Mouse (Mus musculus): ENCODE measurements around the gene Slc22a12. TPM values are rescaled to one million over a fixed set of nuclear protein-coding genes. Genes with fewer than 3 reads are reported as not detected.

Gene Slc22a12
- polyA plus RNA-seq, 1 experiment from 2014 or later, result not detected

GRCm38 (mm10) chr19:6553819-6554582 lies 11.2 kb upstream of the Slc22a12 start:
- peak overlapping the region; percentile 46; the same call in 1 of the 2 replicates for H3K27ac ChIP-seq (ENCODE audit: low read depth, low read length)
- H3K4me3 ChIP-seq (ENCODE audit: low read depth, low read length), result no peak overlapping the region
- H3K4me1 ChIP-seq (ENCODE audit: control insufficient read depth, insufficient read depth, low read length), result no peaks in the 10 kb centered on the region
- H3K9me3 ChIP-seq (replicated peaks; ENCODE audit: control insufficient read depth, low read length), result no peaks in the 10 kb centered on the region
- H3K36me3 ChIP-seq (ENCODE audit: control insufficient read depth, insufficient read depth, low read length), result no peaks in the 10 kb centered on the region
- H3K4me2 ChIP-seq, result no peak overlapping the region
- peak; percentile 49; the same call in 1 of the 2 replicates for ATAC-seq (replicated peaks; ENCODE audit: insufficient number of reproducible peaks, low FRiP score, low TSS enrichment)
- 30% methylated on average over 8 of the region's 8 CpGs for WGBS (ENCODE audit: insufficient replicate concordance)
- no peak overlapping the region for H3K9ac ChIP-seq (ENCODE audit: low read depth, low read length)
- no peaks in the 10 kb centered on the region for H3K27me3 ChIP-seq (ENCODE audit: control insufficient read depth, insufficient read depth, low read length)

- WGBS (ENCODE audit: insufficient replicate concordance), result 55% methylated on average over 5 of the region's 5 CpGs
- Histone ChIP-seq H3K27ac (ENCODE audit: low read depth, low read length) (peak overlapping the region; percentile 29; the same call in 1 of the 2 replicates), H3K36me3 (ENCODE audit: control insufficient read depth, insufficient read depth, low read length) (no peaks in the 10 kb centered on the region)
These were observed 10.3 kb upstream of the Slc22a12 start for GRCm38 (mm10) chr19:6553174-6553573.

DNA sequence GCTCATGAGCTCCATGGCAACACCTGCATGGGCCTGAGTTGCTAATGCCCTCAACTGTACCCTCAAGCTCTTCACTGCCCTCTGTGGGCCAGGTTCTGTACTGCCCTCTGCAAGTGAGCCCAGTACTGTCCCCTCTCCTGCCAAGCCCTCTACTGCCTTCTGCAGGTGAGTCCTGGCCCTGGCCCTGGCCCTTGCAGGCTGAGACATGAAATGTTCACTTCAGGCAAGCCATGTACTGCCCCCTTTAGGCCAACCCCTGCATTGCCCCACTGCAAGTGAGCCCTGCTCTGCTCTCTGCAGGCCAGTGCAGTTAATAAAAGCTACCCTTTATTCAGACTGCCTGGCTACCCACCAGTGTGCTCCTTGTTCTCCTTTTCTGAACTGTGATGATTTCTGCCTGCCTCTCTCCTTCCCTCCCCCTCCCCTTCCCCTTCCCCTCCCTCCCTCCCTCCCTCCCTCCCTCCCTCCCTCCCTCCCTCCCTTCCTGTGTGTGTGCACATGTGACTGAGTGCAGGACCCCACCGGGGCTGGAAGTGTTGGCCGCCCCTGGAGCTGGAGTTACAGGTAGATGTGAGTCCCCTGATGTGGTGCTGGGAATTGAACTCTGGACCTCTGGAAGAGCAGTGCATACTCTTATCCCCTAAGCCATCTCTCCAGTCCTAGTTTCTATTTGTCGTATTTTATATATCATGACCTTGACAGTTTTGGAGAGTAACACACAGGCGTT lies 9.6 kb upstream of the Slc22a12 start:
- Histone ChIP-seq H3K27ac (ENCODE audit: low read depth, low read length) (no peak overlapping the region), H3K36me3 (ENCODE audit: control insufficient read depth, insufficient read depth, low read length) (no peaks in the 10 kb centered on the region), H3K9ac (ENCODE audit: low read depth, low read length) (no peak overlapping the region), H3K4me1 (ENCODE audit: control insufficient read depth, insufficient read depth, low read length) (no peaks in the 10 kb centered on the region), H3K27me3 (ENCODE audit: control insufficient read depth, insufficient read depth, low read length) (no peaks in the 10 kb centered on the region), H3K4me2 (no peak overlapping the region), H3K9me3 (replicated peaks; ENCODE audit: control insufficient read depth, low read length) (no peaks in the 10 kb centered on the region), H3K4me3 (ENCODE audit: low read depth, low read length) (no peak overlapping the region)
- no peak for ATAC-seq (replicated peaks; ENCODE audit: insufficient number of reproducible peaks, low FRiP score, low TSS enrichment)
- 62% methylated on average over 2 of the region's 4 CpGs for WGBS (ENCODE audit: insufficient replicate concordance)

More at GRCm38 (mm10) chr19:6553174-6553573, 10.3 kb upstream of the Slc22a12 start:
- H3K9ac ChIP-seq (ENCODE audit: low read depth, low read length), result no peak overlapping the region
- H3K4me3 ChIP-seq (ENCODE audit: low read depth, low read length), result no peak overlapping the region
- no peaks in the 10 kb centered on the region for H3K4me1 ChIP-seq (ENCODE audit: control insufficient read depth, insufficient read depth, low read length)
- no peak for ATAC-seq (replicated peaks; ENCODE audit: insufficient number of reproducible peaks, low FRiP score, low TSS enrichment)
- H3K4me2 ChIP-seq, result no peak overlapping the region
- H3K27me3 ChIP-seq (ENCODE audit: control insufficient read depth, insufficient read depth, low read length), result no peaks in the 10 kb centered on the region
- no peaks in the 10 kb centered on the region for H3K9me3 ChIP-seq (replicated peaks; ENCODE audit: control insufficient read depth, low read length)

- no peaks in the 10 kb centered on the region for H3K9me3 ChIP-seq (replicated peaks; ENCODE audit: control insufficient read depth, low read length)
- no peak overlapping the region for H3K27ac ChIP-seq (ENCODE audit: low read depth, low read length)
- H3K4me2 ChIP-seq, result no peak overlapping the region
- WGBS (ENCODE audit: insufficient replicate concordance), result 57% methylated on average over 4 of the region's 4 CpGs
- H3K9ac ChIP-seq (ENCODE audit: low read depth, low read length), result no peak overlapping the region
- H3K4me1 ChIP-seq (ENCODE audit: control insufficient read depth, insufficient read depth, low read length), result no peaks in the 10 kb centered on the region
- no peaks in the 10 kb centered on the region for H3K36me3 ChIP-seq (ENCODE audit: control insufficient read depth, insufficient read depth, low read length)
- H3K4me3 ChIP-seq (ENCODE audit: low read depth, low read length), result no peak overlapping the region
- 0 out of 2 replicates have a peak, but pooled peaks cover 2% of the 10 kb centered on the region for H3K27me3 ChIP-seq (ENCODE audit: control insufficient read depth, insufficient read depth, low read length)
- no peak for ATAC-seq (replicated peaks; ENCODE audit: insufficient number of reproducible peaks, low FRiP score, low TSS enrichment)
These were observed 8.4 kb upstream of the Slc22a12 start for GRCm38 (mm10) chr19:6551215-6551614.

GRCm38 (mm10) chr19:6549566-6549965 lies 6.7 kb upstream of the Slc22a12 start:
- ATAC-seq (replicated peaks; ENCODE audit: insufficient number of reproducible peaks, low FRiP score, low TSS enrichment), result no peak
- Histone ChIP-seq H3K27me3 (ENCODE audit: control insufficient read depth, insufficient read depth, low read length) (0 out of 2 replicates have a peak, but pooled peaks cover 2% of the 10 kb centered on the region), H3K4me1 (ENCODE audit: control insufficient read depth, insufficient read depth, low read length) (no peaks in the 10 kb centered on the region), H3K36me3 (ENCODE audit: control insufficient read depth, insufficient read depth, low read length) (no peaks in the 10 kb centered on the region), H3K4me3 (ENCODE audit: low read depth, low read length) (no peak overlapping the region), H3K9ac (ENCODE audit: low read depth, low read length) (no peak overlapping the region), H3K9me3 (replicated peaks; ENCODE audit: control insufficient read depth, low read length) (no peaks in the 10 kb centered on the region), H3K4me2 (no peak overlapping the region), H3K27ac (ENCODE audit: low read depth, low read length) (no peak overlapping the region)
- 77% methylated on average over 11 of the region's 11 CpGs for WGBS (ENCODE audit: insufficient replicate concordance)

- Histone ChIP-seq H3K9ac (ENCODE audit: low read depth, low read length) (no peak overlapping the region), H3K27ac (ENCODE audit: low read depth, low read length) (no peak overlapping the region), H3K4me1 (ENCODE audit: control insufficient read depth, insufficient read depth, low read length) (no peaks in the 10 kb centered on the region), H3K9me3 (replicated peaks; ENCODE audit: control insufficient read depth, low read length) (no peaks in the 10 kb centered on the region), H3K4me3 (ENCODE audit: low read depth, low read length) (no peak overlapping the region), H3K27me3 (ENCODE audit: control insufficient read depth, insufficient read depth, low read length) (0 out of 2 replicates have a peak, but pooled peaks cover 2% of the 10 kb centered on the region), H3K36me3 (ENCODE audit: control insufficient read depth, insufficient read depth, low read length) (no peaks in the 10 kb centered on the region), H3K4me2 (no peak overlapping the region)
- no peak for ATAC-seq (replicated peaks; ENCODE audit: insufficient number of reproducible peaks, low FRiP score, low TSS enrichment)
- WGBS (ENCODE audit: insufficient replicate concordance), result 64% methylated on average over 16 of the region's 16 CpGs
These were observed 5.9 kb upstream of the Slc22a12 start for GRCm38 (mm10) chr19:6548431-6549410.

DNA sequence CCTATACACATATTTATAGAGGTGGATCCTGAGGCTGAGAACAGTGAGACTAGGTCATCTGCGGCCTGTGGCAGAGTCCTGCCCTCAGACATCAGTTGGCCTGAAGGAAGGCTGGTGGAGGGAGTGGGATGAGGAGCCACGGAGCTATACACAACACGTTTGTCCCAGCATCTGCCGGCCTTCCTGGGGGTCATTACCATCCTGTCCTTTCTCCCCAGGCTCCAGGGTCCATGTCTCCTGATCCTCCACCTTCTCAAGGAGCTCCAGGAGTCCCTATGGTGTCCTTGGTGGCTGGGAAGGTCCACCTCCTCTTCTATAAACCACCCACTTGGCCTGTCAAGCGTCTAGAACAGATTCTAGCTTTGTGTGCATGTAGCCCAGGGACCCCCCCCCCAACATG lies 5.0 kb upstream of the Slc22a12 start:
- Histone ChIP-seq H3K9me3 (replicated peaks; ENCODE audit: control insufficient read depth, low read length) (no peaks in the 10 kb centered on the region), H3K4me1 (ENCODE audit: control insufficient read depth, insufficient read depth, low read length) (no peaks in the 10 kb centered on the region), H3K4me3 (ENCODE audit: low read depth, low read length) (no peak overlapping the region), H3K36me3 (ENCODE audit: control insufficient read depth, insufficient read depth, low read length) (no peaks in the 10 kb centered on the region), H3K27ac (ENCODE audit: low read depth, low read length) (no peak overlapping the region), H3K4me2 (no peak overlapping the region), H3K27me3 (ENCODE audit: control insufficient read depth, insufficient read depth, low read length) (0 out of 2 replicates have a peak, but pooled peaks cover 2% of the 10 kb centered on the region), H3K9ac (ENCODE audit: low read depth, low read length) (no peak overlapping the region)
- no peak for ATAC-seq (replicated peaks; ENCODE audit: insufficient number of reproducible peaks, low FRiP score, low TSS enrichment)
- WGBS (ENCODE audit: insufficient replicate concordance), result 69% methylated on average over 5 of the region's 5 CpGs

DNA sequence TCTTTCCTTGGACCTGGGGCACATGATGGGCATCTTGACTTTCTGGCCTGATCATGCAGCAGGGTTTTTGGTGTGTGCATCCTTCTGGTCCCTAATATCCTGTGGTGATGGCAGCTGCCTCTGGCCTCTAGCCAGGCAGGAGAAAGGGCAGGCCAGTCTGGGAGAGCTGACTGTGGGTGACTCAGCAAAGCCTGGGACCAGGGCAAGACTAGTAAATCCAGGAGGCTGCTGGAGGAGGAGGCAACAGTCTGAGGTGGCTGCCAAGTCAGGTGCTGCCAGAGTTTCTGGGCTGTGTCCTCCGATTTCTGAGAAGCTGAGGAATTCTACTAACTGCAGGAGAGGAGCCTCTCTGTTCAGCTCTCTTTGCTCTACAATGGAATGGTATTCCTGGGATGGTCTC lies 3.3 kb upstream of the Slc22a12 start:
- H3K4me3 ChIP-seq (ENCODE audit: low read depth, low read length), result no peak overlapping the region
- 73% methylated on average over 1 of the region's 1 CpGs for WGBS (ENCODE audit: insufficient replicate concordance)

More for the DNA sequence above, 3.3 kb upstream of the Slc22a12 start:
- H3K4me2 ChIP-seq, result no peak overlapping the region
- no peaks in the 10 kb centered on the region for H3K9me3 ChIP-seq (replicated peaks; ENCODE audit: control insufficient read depth, low read length)
- no peak overlapping the region for H3K27ac ChIP-seq (ENCODE audit: low read depth, low read length)
- no peaks in the 10 kb centered on the region for H3K4me1 ChIP-seq (ENCODE audit: control insufficient read depth, insufficient read depth, low read length)
- H3K9ac ChIP-seq (ENCODE audit: low read depth, low read length), result no peak overlapping the region
- H3K36me3 ChIP-seq (ENCODE audit: control insufficient read depth, insufficient read depth, low read length), result no peaks in the 10 kb centered on the region
- 0 out of 2 replicates have a peak, but pooled peaks cover 2% of the 10 kb centered on the region for H3K27me3 ChIP-seq (ENCODE audit: control insufficient read depth, insufficient read depth, low read length)
- ATAC-seq (replicated peaks; ENCODE audit: insufficient number of reproducible peaks, low FRiP score, low TSS enrichment), result no peak

All from heart, embryonic 11.5 days (tissue).